Mouse (Mus musculus) megakaryocyte-erythroid progenitor cell, adult 5-6 weeks (primary cell): ENCODE measurements at regions not wholly inside any gene's neighbourhood (a gene's known extent, or its start where the extent isn't known, plus 50 kb on each side); places are given as distances from the start of the nearest gene placed in this dataset.
A peak's percentile ranks its signal among the peaks of the same experiment; 100 is the strongest.

ENCODE experiments used
- ATAC-seq: replicated peaks from 2 replicates; pipeline ENCODE4 v1.8.0; 2016; ENCODE audit warnings: mild to moderate bottlenecking, inconsistent platforms; ENCODE audit not compliant: severe bottlenecking, poor library complexity, low FRiP score, low TSS enrichment

DNA sequence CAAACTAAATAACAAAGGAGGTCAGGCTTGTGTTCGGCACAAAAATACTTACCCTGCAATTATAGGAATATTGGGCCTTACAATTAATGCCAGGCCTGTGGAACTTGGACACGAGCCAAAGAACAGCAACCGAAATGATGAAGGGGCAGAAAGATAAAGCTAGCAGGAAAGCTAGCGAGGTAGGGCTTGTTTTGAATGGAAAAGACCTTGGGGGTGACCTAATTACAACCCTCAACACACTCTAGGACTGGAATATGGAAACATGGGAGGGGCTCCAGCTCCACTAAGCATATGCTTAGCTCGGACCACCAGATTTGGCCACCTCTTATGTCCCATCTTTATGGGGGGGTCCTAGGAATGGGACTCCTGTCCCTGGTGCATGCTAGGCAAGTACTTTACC lies 362.8 kb downstream of the H2al1j start:
- ATAC-seq: 0 out of 2 replicates have a peak, but pooled peaks have one; percentile 33

DNA sequence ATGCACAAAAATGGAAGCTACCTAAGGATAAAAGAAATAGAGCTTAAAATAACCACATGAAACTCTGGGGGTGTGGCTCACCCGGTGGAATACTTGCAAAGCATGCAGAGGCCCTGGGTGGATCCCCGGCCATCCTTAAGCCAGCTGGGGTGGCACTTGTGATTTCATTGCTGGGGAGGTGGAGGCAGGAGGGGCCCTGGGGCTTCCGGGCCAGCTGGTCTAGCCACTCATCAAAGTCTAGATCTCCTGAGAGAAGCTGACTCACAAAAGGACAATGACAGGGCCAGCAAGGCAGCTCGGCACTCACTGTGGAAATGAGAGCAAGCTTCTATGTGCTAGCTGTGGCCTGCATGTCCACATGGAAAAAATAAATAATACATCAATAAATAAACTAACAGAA lies 363.4 kb downstream of the H2al1j start:
- ATAC-seq: no peak

DNA sequence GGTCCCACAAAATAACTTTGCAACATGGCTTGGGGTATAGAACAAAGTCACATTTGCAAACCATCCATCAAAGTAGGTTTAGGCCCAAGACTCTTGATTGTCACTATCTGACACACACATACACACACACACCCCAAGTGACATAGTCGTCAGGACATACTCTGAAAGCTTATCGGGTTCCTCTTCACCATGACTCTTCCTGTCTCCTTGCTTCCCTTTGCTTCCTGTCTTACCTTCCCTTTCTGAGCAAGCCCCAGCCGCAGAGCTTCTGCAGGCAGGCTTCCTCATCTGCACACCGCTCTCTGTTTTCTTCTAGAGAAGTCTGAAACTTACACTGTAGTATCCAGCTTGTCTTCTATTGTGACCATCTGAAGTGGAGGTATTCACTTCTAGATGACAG lies 368.9 kb downstream of the H2al1j start:
- peak; percentile 74 for ATAC-seq

DNA sequence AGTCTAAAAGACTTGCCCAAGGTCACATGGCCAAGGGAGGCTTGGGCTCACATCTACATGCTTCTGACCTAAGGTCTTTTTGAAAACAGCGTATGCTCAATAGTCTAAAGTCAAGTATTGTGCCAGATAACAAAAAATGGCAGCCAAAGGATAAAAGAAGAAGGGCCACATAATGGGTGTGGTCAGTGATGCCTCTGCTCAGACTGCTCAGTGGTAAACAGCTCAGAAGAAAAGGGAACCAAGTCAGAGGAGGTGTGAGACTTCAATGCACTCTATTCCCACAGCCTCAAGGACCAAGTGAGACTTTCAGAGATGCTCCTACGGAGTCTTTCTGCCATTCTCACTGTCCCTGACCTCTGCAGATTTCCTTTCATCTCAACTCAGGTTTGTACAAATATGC lies 373.5 kb downstream of the H2al1j start:
- no peak for ATAC-seq

DNA sequence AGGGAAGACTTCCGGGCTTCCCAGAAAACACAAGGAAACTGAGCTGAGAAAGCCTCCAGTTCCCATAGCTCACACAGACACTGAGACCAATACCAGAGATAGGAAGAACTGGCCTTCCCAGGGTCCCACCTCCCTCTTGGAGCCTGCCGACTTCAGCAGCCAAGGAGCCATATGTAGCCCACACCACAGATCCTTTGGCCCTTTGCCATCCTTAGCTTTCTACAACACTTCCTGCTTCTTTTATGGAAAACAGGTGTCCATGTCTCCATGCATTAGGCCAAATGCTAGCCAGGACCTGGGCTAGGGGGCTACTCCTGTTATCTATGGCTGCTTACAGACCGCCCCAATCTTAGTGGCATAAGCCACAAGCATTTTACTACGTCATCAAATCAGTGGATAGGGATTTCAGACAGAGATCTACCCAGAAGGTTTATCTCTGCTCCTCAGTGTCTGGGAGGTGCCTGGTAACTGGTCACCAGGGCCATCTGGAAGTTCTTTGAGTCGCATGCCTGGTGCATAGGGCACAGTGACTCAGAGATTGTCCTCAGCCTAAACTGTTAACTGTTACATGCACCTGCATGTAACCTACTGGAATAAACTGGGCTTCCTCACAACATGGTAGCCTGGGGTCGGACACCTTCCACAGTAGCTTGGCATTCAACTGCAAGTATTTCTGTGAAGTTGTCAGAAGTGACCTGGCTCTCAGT lies 378.4 kb downstream of the H2al1j start:
- ATAC-seq: peak; percentile 70

DNA sequence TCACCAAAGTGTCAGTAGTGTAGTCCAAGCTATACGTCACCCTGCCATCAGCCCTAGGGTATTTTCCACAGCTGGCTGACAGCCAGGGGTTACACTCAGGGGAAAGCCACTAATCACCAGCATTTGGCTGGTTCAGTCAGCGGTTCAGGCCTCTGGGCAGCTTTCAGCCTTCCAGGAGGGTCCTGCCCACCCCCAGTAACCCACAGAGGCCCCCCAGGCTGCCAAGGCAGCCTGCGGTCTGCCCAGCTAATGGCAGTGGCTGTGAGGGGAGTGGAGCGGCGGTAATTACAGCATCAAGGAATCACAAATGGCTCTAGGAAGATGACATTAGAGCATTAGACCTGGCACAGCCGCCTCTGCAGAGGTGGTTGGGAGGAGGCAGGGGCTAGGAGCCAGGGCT lies 379.7 kb downstream of the H2al1j start:
- no peak for ATAC-seq

DNA sequence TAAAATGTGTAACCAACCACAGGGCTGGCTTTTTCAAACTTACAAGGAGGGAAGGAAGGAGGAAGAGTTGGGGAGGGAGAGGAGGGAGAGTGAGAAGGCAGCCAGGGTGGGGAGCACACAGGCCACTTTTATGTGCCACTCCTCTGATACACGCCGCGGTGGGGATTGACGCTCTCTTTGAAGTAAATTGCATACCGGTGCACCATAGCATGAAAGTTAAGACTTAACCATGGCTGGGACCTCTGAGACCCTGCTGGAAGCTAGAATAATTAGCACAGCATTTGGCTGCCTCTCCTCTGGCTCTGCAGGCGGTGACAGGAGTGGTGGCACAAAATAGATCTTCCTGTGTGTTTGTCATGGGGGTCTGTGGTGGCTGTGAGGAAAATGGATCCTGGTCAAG lies 380.7 kb downstream of the H2al1j start:
- ATAC-seq: no peak

DNA sequence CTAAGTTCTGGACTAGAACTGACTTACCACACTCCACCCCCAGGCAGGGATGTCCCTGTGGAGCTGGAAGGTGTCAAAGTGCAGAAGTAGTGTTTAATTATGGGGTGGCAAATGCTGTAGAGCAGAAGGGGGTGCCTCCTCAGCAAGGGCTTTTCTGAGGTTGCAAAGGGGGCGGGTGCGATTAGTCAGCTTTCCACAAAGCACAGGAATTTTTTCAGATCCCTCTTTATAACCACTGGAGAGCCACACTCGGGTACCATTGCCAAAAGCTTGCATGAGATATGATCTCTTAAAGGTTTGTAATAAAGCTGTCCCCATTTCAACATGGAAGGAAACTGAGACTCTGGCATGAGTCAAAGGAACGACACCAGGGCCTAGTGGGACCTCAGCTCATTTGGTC lies 381.7 kb downstream of the H2al1j start:
- no peak for ATAC-seq

DNA sequence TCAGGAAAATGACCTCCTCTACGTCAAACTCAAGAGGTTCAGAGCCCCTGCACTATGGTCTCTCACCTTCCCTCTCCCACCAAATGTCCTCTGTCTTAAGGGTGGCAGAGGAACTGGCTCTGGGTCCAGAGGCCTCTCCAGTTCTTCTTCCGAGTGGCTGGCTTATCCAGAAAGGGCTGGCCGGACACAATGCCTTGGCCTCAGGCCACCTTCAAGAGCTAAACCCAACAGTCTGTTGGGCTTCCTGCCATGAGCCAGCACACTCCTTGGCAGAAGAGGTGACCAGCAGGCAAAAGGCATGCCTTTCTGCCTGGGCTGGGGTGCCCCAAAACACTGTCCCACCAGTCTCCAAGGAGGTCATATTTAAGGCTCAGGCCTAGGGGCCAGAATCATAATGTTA lies 385.8 kb downstream of the H2al1j start:
- ATAC-seq: no peak

DNA sequence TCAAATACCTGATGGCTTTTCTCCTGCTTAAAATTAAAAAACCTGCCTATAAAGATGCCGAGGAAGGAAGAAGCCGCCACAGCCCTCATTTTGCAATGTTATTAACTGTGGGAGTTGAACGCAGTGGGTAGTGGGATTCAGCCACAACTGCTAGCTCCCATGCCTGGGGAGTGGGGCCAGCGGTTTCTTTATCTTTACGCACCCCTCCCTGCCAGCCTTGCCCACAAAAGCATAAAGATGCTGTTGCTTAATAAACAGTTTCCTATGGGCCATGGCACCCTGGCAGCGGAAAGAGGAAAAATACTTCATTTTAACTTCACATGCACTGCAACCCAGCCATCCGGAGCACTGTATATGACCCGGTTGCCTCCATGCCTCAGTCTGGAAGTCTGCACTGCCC lies 389.2 kb downstream of the H2al1j start:
- ATAC-seq: no peak

DNA sequence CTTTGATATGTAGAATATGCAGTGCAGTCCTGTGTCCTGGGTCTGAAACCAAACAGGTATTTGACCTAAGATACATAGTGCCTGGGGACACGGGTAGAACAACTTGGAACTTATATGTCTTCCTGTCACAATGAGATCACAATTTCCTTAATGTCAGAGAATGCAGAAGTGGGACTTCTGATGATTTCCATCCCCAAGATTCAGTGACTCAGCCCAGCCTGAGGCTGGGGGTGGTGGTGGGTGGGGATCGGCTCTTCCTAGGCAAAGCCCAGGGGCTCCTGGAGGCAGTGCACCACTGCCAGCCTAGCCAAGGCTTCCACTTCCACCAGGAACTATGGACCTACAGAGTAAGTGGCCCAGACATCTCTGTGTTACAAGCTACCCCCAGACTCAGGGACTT lies 391.2 kb downstream of the H2al1j start:
- no peak for ATAC-seq

DNA sequence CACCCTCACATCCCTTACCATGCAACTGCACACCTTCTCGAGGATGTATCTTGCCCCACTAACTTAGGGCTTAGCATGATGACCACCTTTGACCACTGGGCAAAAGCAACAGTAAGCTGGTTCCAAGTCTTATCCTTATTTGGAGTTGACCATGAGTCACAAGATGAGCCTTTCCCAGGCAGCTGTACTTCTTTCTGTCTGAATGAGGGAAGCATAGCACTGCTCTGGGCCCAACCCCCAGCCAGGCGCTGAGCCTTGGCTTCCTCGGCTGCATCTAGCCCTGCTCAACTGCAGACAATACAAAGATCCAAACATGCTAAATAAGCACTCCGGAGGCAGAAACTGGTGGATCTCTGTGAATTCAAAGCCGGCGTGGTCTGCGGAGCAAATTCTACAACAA lies 392.9 kb downstream of the H2al1j start:
- no peak for ATAC-seq

DNA sequence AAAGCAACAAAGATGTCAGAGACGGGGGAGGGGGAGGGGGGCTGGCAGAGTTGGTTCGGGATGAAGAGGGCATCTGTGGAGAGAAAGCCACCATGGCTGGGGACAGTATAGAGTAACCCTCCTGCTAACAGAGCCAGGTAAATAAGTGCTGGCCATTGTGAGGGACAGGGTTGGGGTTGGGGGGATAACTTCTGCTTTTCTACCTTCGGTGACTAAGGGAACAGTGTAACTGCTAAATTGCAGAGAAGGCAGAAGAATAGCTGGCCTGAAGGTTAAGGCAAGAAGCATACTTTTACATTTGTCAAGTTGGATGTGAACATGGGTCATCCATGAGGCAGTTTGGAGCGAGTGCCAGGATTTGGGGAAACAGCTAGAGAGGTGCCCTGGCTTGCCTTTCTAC lies 395.1 kb downstream of the H2al1j start:
- ATAC-seq: no peak

DNA sequence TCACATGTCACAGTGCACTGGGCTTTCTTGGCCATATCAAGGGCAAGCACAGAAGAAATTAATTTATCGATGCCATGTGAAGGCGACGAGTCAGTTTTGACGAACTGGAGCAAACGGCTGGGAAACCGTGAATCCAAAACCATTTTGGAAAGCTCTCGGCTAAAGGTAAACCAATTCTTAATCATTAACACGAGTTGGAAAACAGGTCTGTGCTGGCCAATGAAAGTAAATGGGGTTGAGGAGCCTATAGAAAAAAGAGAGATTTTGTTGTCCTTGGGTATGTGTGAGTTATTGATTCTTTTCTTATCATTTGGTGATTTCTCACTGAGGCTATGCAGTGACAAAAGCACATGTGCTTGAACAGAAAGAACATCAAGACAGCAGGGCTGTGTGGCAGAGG lies 397.1 kb downstream of the H2al1j start:
- ATAC-seq: no peak

DNA sequence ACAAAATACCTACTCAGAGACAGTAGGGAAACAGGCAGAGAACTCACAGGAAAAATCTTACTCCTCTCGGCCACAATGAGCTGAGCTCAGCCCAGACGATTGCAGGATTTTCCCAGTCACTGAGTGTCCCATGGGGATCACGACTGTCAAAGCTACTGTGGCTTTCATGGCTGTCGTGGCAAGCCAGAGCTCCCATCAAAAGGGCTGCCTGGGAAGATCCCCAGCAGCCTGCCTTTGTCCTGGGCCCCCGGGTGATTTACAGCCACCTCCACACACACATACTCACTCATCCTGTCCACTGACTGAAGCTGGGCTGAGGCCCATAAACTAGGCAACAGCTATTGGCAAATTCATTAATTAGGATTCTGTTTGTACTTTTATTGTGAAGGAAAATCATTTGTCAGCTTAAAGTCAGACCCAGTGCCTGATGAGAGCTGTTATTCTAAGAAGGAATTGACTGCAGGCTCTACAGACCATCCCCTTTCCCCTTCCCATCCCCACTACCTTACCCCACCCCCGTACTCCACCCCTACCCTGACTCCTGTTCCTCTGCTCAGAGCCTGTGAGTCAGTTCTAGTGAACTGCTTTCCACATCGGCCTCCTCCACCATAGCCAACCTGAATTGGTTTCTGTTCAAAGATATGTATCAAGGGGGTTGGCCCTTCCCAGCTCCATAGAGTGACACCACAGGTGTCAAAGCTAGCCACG lies 399.1 kb downstream of the H2al1j start:
- ATAC-seq: no peak

DNA sequence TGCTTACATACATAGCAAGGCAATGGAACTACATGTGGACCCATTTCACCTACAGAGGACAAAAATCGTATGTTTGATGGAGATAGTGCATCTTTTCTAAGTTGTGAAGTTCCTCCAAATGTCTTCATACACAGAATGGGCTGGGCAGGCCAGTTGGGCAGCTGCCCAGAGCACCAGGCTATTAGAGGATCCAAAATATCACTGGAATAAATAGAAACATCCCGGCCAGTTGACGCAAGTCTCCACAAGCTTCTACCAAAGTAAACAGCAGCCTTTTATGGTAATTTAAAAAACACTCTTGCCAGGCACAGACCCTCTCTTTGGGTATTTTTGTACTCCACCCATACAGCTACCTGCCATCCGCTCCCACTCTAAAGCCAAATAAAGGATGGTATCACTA lies 400.9 kb downstream of the H2al1j start:
- no peak for ATAC-seq

DNA sequence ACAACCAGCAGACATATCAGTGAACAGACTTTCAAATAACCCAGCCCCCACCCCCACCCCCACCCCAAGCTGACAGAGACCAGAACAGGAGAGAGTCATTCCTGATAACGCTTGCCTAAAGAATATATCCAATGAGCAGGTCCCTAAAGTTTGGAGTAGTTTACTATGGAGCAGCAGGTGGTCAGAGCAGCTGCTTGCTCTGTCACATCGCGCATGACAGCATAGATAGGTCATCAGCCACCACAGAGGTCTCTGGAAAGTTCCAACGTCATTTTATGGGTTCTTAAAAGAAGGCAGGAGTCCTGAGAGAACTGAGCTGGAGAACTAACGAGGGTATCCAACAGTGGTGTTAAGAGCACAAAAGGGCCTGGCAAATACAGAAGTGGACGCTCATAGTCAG lies 402.4 kb downstream of the H2al1j start:
- no peak for ATAC-seq

DNA sequence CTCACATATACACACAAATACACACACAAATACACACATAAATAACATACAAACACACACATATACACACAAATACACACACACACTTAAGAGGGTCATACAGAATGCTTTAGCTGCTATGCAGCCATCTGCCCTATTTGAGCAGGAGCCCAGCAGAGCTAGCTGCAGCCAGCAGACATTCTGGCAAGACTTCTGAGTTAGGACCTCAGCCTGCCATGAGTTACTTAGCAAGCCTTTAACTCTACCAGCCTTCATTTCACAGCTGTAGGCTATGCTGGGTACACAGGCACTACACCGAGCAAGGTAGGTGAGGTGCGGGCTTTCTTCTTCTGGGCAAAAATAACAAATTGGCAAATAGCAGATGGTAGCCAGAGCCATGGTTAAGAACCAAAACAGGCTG lies 404.7 kb downstream of the H2al1j start:
- no peak for ATAC-seq

DNA sequence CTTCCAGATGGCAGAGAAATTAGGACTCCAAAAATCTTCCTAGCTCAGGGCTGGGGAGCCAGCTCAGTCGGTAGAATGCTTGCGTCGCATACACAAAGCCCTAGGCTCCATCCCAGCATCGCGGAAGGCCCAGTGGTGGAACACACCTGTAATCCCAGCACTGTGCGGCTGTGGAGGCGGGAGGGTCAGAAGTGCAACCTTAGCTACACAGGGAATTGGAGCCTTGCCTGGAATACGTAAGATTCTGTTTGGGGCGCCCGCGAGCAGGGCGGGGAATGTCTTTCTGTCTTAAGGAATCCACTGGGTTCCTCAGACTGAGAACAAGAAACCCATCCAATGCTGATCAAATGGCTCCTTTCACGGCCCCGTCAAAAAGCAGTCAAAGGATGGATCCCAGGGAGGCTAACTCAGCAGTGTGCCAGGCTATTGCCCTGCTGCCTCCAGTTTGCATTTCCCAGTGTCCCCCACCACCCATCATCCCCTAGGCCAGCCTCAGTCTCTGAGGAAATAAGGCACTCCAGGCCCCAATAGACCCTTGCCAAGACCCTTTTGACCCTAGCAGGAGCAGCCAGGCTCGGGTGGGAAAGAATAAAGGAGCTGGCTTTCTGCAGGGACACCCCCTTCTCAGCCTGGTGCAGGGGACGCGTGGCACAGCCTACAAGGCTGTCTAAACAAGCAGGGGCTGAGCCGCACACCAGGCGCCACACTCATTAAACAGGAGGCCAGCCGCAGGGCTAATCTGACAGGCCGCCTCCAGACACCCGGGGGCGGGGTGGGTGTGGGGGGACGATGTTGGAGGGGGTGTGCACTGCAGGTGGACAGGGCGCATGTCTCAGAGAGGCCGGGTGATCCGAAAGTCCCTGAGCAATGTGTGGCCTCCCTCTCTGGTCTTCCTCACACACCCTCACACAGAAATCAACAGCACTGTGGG lies 407.1 kb downstream of the H2al1j start:
- no peak for ATAC-seq

DNA sequence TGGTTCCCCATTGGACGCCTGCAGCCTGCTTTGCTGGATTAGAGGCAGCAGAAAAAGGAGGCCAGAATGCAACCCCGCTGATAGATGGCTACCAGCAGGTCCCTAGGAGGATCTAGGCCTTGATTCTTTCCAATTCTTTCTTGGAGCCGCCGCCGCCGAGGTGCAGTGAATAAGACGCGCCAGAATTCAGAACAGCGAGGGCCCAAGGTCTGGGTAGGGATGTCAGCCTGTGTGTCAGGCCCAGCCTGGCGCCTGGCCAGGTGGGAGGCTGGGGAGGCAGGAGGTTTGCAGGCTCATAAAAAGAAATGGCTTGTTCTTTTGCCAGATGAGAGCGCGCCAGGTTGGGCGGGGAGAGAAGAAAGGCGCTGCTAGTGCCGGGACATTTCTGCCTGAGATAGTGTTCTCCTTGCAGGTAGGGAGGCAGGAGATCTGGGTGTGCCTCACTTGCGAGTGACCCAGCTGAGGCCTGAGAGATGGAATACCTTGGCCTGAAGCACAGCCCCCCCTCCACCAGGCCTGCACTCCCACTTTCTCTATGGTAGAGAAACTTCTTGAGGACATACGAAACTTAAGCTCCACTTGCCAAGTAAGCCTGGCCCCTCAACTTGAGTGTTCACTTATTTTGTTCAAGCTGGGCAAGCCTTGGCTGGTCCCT lies 408.0 kb downstream of the H2al1j start:
- ATAC-seq: 0 out of 2 replicates have a peak, but pooled peaks have one; percentile 22
